Mouse (Mus musculus) MEL (cell line): ENCODE measurements around the gene Wdr20rt. TPM values are rescaled to one million over a fixed set of nuclear protein-coding genes. Genes with fewer than 3 reads are reported as not detected.

Experiments
- DNase-seq: peaks from one replicate; pipeline ENCODE4 v3.0.0; 2011; ENCODE audit warnings: low read depth, low spot score
- H3K27ac ChIP-seq: 2 replicates; pipeline ENCODE4 v1.5.1; 2012; ENCODE audit warnings: low read depth, mild to moderate bottlenecking, control low read depth, low read length, moderate library complexity; ENCODE audit not compliant: control insufficient read depth
- H3K27me3 ChIP-seq, 2 experiments: fragments of 150-350 bp in 1 of 2; sonication (generic) in 1 of 2; 2 replicates each; pipeline ENCODE4 v1.6.1; 2012; ENCODE audit warnings: low read length in 2 of 2, mild to moderate bottlenecking in 2 of 2, improper control_type of control experiment in 1 of 2, moderate library complexity in 1 of 2; ENCODE audit not compliant: insufficient read depth in 2 of 2, control insufficient read depth in 1 of 2
- H3K36me3 ChIP-seq, 2 experiments: 2 replicates each; pipeline ENCODE4 v1.6.1; 2012 to 2014; ENCODE audit warnings: low read length in 2 of 2, improper control_type of control experiment in 1 of 2, inconsistent platforms in 1 of 2, mild to moderate bottlenecking in 1 of 2; ENCODE audit not compliant: insufficient read depth in 2 of 2, control insufficient read depth in 1 of 2
- H3K4me1 ChIP-seq, 2 experiments: fragments of 150-350 bp in 1 of 2; sonication (generic) in 1 of 2; 2 replicates each; pipeline ENCODE4 v1.6.1; 2012; ENCODE audit warnings: low read length in 2 of 2, improper control_type of control experiment in 1 of 2, mild to moderate bottlenecking in 1 of 2; ENCODE audit not compliant: insufficient read depth in 2 of 2, control insufficient read depth in 1 of 2
- H3K4me3 ChIP-seq, 2 experiments: fragments of 150-350 bp in 1 of 2; sonication (generic) in 1 of 2; 2 replicates each; pipeline ENCODE4 v1.5.1; 2012; ENCODE audit warnings: low read depth in 2 of 2, low read length in 2 of 2, mild to moderate bottlenecking in 2 of 2, moderate library complexity in 2 of 2, control low read depth in 1 of 2, improper control_type of control experiment in 1 of 2; ENCODE audit not compliant: control insufficient read depth in 1 of 2, insufficient read depth in 1 of 2
- H3K79me2 ChIP-seq: 2 replicates; pipeline ENCODE4 v1.6.1; 2012; ENCODE audit warnings: mild to moderate bottlenecking, low read length, moderate library complexity; ENCODE audit not compliant: control insufficient read depth, poor library complexity, insufficient read depth
- H3K9ac ChIP-seq: 2 replicates; pipeline ENCODE4 v1.6.1; 2012; ENCODE audit warnings: low read depth, mild to moderate bottlenecking, control low read depth, low read length, moderate library complexity; ENCODE audit not compliant: control insufficient read depth, poor library complexity, severe bottlenecking
- H3K9me3 ChIP-seq: fragments of 150-350 bp; sonication (generic); replicated peaks from 2 replicates; pipeline ENCODE4 v1.6.1; 2012; ENCODE audit warnings: mild to moderate bottlenecking, low read length, improper control_type of control experiment, moderate library complexity; ENCODE audit not compliant: insufficient read depth
- CHD1 ChIP-seq: IDR thresholded peaks from 2 replicates; pipeline ENCODE4 v1.6.1; 2012; ENCODE audit warnings: low read depth, mild to moderate bottlenecking, inconsistent platforms, low read length, improper control_type of control experiment
- CTCF ChIP-seq, 3 experiments: IDR thresholded peaks in 2 of 3; conservative IDR thresholded peaks in 1 of 3; 2 replicates each; pipeline ENCODE4 v1.5.1; 2011 to 2012; ENCODE audit warnings: low read length in 3 of 3, low read depth in 2 of 3, mild to moderate bottlenecking in 2 of 3, improper control_type of control experiment in 1 of 3, inconsistent platforms in 1 of 3, mixed read lengths in 1 of 3, moderate library complexity in 1 of 3; ENCODE audit not compliant: control insufficient read depth in 1 of 3, insufficient read depth in 1 of 3, poor library complexity in 1 of 3, severe bottlenecking in 1 of 3
- ELF1 ChIP-seq: IDR thresholded peaks from 2 replicates; pipeline ENCODE4 v1.6.1; 2014; ENCODE audit warnings: low read depth, mild to moderate bottlenecking, inconsistent platforms, low read length, improper control_type of control experiment, moderate library complexity
- EP300 ChIP-seq, 2 experiments: IDR thresholded peaks; 2 replicates each; pipeline ENCODE4 v1.6.1; 2011; ENCODE audit warnings: improper control_type of control experiment in 2 of 2, low read length in 2 of 2, low read depth in 1 of 2, mild to moderate bottlenecking in 1 of 2
- GATA1 ChIP-seq: IDR thresholded peaks from 2 replicates; pipeline ENCODE4 v1.6.1; 2011; ENCODE audit warnings: low read depth, low read length, improper control_type of control experiment
- HCFC1 ChIP-seq: IDR thresholded peaks from 2 replicates; pipeline ENCODE4 v1.6.1; 2012; ENCODE audit warnings: low read depth, mild to moderate bottlenecking, inconsistent platforms, low read length, improper control_type of control experiment, moderate library complexity
- KAT2A ChIP-seq: conservative IDR thresholded peaks from 2 replicates; pipeline ENCODE4 v1.6.1; 2012; ENCODE audit warnings: low read depth, low read length, improper control_type of control experiment, inconsistent platforms
- MAFK ChIP-seq: IDR thresholded peaks from 2 replicates; pipeline ENCODE4 v1.6.1; 2011; ENCODE audit warnings: low read depth, mild to moderate bottlenecking, low read length, improper control_type of control experiment, borderline replicate concordance
- MAX ChIP-seq: IDR thresholded peaks from 2 replicates; pipeline ENCODE4 v1.6.1; 2011; ENCODE audit warnings: low read length, improper control_type of control experiment
- MEF2A ChIP-seq: IDR thresholded peaks from 2 replicates; pipeline ENCODE4 v1.6.1; 2014; ENCODE audit warnings: low read depth, mild to moderate bottlenecking, inconsistent platforms, low read length, improper control_type of control experiment; ENCODE audit not compliant: poor library complexity, insufficient replicate concordance, severe bottlenecking; ENCODE audit errors: extremely low read depth
- MYB ChIP-seq: IDR thresholded peaks from 2 replicates; pipeline ENCODE4 v1.6.1; 2011; ENCODE audit warnings: mild to moderate bottlenecking, low read depth, low read length, improper control_type of control experiment
- MYC ChIP-seq: IDR thresholded peaks from 2 replicates; pipeline ENCODE4 v1.6.1; 2011; ENCODE audit warnings: low read depth, mild to moderate bottlenecking, low read length, improper control_type of control experiment, moderate library complexity
- NRF1 ChIP-seq: IDR thresholded peaks from 2 replicates; pipeline ENCODE4 v1.6.1; 2014; ENCODE audit warnings: low read depth, mild to moderate bottlenecking, inconsistent platforms, low read length, improper control_type of control experiment, moderate library complexity; ENCODE audit not compliant: poor library complexity, insufficient read depth, severe bottlenecking
- RAD21 ChIP-seq: IDR thresholded peaks from 2 replicates; pipeline ENCODE4 v1.6.1; 2011; ENCODE audit warnings: mild to moderate bottlenecking, low read depth, low read length, improper control_type of control experiment
- RCOR1 ChIP-seq: IDR thresholded peaks from 2 replicates; pipeline ENCODE4 v1.6.1; 2012; ENCODE audit warnings: low read depth, mild to moderate bottlenecking, inconsistent platforms, low read length, improper control_type of control experiment
- SIN3A ChIP-seq: IDR thresholded peaks from 2 replicates; pipeline ENCODE4 v1.6.1; 2012; ENCODE audit warnings: low read length, improper control_type of control experiment, inconsistent platforms
- SMC3 ChIP-seq: IDR thresholded peaks from 2 replicates; pipeline ENCODE4 v1.6.1; 2011; ENCODE audit warnings: low read depth, low read length, improper control_type of control experiment
- TBP ChIP-seq: IDR thresholded peaks from 2 replicates; pipeline ENCODE4 v1.8.0; 2011; ENCODE audit warnings: low read depth, low read length, improper control_type of control experiment
- UBTF ChIP-seq: IDR thresholded peaks from 2 replicates; pipeline ENCODE4 v1.6.1; 2012; ENCODE audit warnings: low read depth, mild to moderate bottlenecking, inconsistent platforms, low read length, improper control_type of control experiment, moderate library complexity, borderline replicate concordance; ENCODE audit not compliant: insufficient read depth
- USF1 ChIP-seq: IDR thresholded peaks from 2 replicates; pipeline ENCODE4 v1.6.1; 2014; ENCODE audit warnings: low read depth, mild to moderate bottlenecking, inconsistent platforms, low read length, improper control_type of control experiment, moderate library complexity
- USF2 ChIP-seq, 2 experiments: IDR thresholded peaks; 2 replicates each; pipeline ENCODE4 v1.6.1; 2011 to 2012; ENCODE audit warnings: improper control_type of control experiment in 2 of 2, low read length in 2 of 2, borderline replicate concordance in 1 of 2, inconsistent platforms in 1 of 2, low read depth in 1 of 2, mild to moderate bottlenecking in 1 of 2; ENCODE audit not compliant: insufficient read depth in 1 of 2
- ZC3H11A ChIP-seq: IDR thresholded peaks from 2 replicates; pipeline ENCODE4 v1.6.1; 2012; ENCODE audit warnings: low read depth, mild to moderate bottlenecking, inconsistent platforms, low read length, improper control_type of control experiment
- ZKSCAN1 ChIP-seq: IDR thresholded peaks from 2 replicates; pipeline ENCODE4 v1.6.1; 2012; ENCODE audit warnings: low read depth, mild to moderate bottlenecking, inconsistent platforms, low read length, improper control_type of control experiment, moderate library complexity
- ZMIZ1 ChIP-seq: IDR thresholded peaks from 2 replicates; pipeline ENCODE4 v1.6.1; 2012; ENCODE audit warnings: low read depth, mild to moderate bottlenecking, inconsistent platforms, low read length, improper control_type of control experiment, moderate library complexity
- polyA plus RNA-seq, 2 experiments: library from polyadenylated mRNA; stranded (reverse) in 1 of 2; unstranded in 1 of 2; fragments of >175 nt in 1 of 2; fragments of >200 nt in 1 of 2; gene quantifications; 2 replicates each; pipeline versions ENCODE4 v1.2.1 to v1.2.4; 2012; ENCODE audit warnings: low replicate concordance in 2 of 2, low read depth in 1 of 2; ENCODE audit not compliant: insufficient read length in 2 of 2, insufficient read depth in 1 of 2, missing spikeins in 1 of 2
- total RNA-seq: library from RNA; depleted of rRNA; stranded (reverse); fragments of 300-350 nt; gene quantifications from 2 replicates; pipeline ENCODE4 v1.2.3, GENCODE M21; 2012

Wdr20rt gene
- total and polyA plus RNA-seq, 3 experiments: 0.21 TPM; not detected in 2

DNA sequence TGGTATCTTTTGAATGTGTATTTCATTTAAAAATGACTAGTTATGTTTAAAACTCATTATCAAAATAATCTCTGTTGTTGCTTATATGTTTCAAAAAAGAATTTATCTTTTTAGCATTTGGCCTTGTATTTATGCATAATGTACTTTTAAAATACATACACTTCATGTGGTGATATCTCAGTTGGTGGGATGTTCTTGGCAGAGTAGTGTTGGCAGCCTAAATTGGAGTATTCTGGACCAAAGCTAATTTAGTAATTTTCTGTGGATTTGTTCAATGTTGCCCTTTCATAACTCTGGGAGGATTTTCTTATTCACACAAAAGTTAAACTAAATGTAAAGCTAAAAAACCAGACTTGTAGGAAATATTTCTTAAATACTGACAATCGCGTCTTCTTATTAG, 23.5 kb upstream of the Wdr20rt start:
- no peak for DNase-seq
- H3K4me3 ChIP-seq: no peak overlapping the region
- H3K9me3 ChIP-seq: no peaks in the 10 kb centered on the region
- no peaks in the 10 kb centered on the region for H3K36me3 ChIP-seq
- no peaks in the 10 kb centered on the region for H3K27me3 ChIP-seq
- no peaks in the 10 kb centered on the region for H3K79me2 ChIP-seq
- TF ChIP-seq NRF1: no peak
- no peak for TF ChIP-seq MYC
- no peak for TF ChIP-seq MEF2A
- no peak for TF ChIP-seq TBP
- TF ChIP-seq RCOR1: no peak
- TF ChIP-seq MAX: no peak
- no peak for TF ChIP-seq ZC3H11A
- TF ChIP-seq USF1: no peak
- TF ChIP-seq MYB: no peak
- no peak for TF ChIP-seq RAD21
- TF ChIP-seq EP300 (IDR thresholded peaks at IDR 0.05; ENCODE audit: low read depth in 1 of 2, low read length in 2 of 2): no peak
- TF ChIP-seq GATA1: no peak
- no peak for TF ChIP-seq HCFC1
- no peak for TF ChIP-seq ELF1
- peaks cover 2 to 3% of the 10 kb centered on the region in 2 experiments; a peak in 3 of 4 replicates for H3K4me1 ChIP-seq
- no peak overlapping the region for H3K9ac ChIP-seq
- no peak overlapping the region for H3K27ac ChIP-seq

- Histone ChIP-seq H3K9me3 (no peaks in the 10 kb centered on the region), H3K27me3 (no peaks in the 10 kb centered on the region), H3K36me3 (no peaks in the 10 kb centered on the region), H3K4me1 (no peaks in the 10 kb centered on the region), H3K9ac (no peak overlapping the region), H3K79me2 (no peaks in the 10 kb centered on the region), H3K27ac (no peak overlapping the region), H3K4me3 (no peak overlapping the region)
- no peak for TF ChIP-seq ZC3H11A
- no peak for TF ChIP-seq SMC3
- DNase-seq: no peak
Measured at GRCm38 (mm10) chr12:65206431-65206830, 18.9 kb upstream of the Wdr20rt start.

DNA sequence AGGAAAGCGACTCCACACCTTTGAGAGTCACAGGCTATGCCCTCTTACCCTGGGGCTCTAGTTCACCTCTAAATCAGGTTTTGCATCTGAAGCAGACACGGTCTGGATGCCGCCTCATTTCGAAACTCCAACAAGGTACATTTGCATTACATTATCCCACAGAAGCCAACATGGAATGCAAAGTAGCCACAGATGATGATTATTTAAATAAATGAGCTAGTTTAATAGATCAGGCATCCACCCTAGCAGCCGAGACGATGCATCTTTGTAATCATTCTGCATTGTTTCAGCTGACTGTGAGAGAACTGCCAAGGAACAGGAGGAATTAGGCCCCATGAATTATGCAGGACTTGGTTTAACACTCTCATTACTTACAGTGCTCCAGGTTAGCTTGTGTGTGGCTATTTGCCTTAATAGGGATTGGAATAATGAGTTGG, 8.9 kb upstream of the Wdr20rt start:
- H3K9me3 ChIP-seq: no peaks in the 10 kb centered on the region
- no peaks in the 10 kb centered on the region for H3K4me1 ChIP-seq
- H3K27ac ChIP-seq: no peak overlapping the region
- no peaks in the 10 kb centered on the region for H3K79me2 ChIP-seq
- H3K9ac ChIP-seq: no peak overlapping the region
- H3K27me3 ChIP-seq: no peaks in the 10 kb centered on the region
- no peaks in the 10 kb centered on the region for H3K36me3 ChIP-seq
- DNase-seq: no peak
- H3K4me3 ChIP-seq: no peak overlapping the region
- TF ChIP-seq NRF1 (no peak), SIN3A (no peak), ZMIZ1 (no peak), CTCF (IDR thresholded peaks at IDR 0.05 in 2 of 3, conservative IDR thresholded peaks at IDR 0.05 in 1 of 3; ENCODE audit: control insufficient read depth in 1 of 3, insufficient read depth in 1 of 3, low read depth in 2 of 3, low read length in 3 of 3, poor library complexity in 1 of 3, severe bottlenecking in 1 of 3) (no peak), EP300 (IDR thresholded peaks at IDR 0.05; ENCODE audit: low read depth in 1 of 2, low read length in 2 of 2) (no peak), HCFC1 (no peak), CHD1 (no peak), MAFK (no peak), TBP (no peak), UBTF (no peak), KAT2A (no peak), ZKSCAN1 (no peak), USF2 (IDR thresholded peaks at IDR 0.05; ENCODE audit: borderline replicate concordance in 1 of 2, insufficient read depth in 1 of 2, low read depth in 1 of 2, low read length in 2 of 2) (no peak)
